Mouse (Mus musculus) erythroid progenitor cell, adult 5-6 weeks (primary cell): ENCODE results near the gene Cdc42ep4. TPM values are rescaled to one million over a fixed set of nuclear protein-coding genes. Genes with fewer than 3 reads are reported as not detected.
A peak's percentile ranks its signal among the peaks of the same experiment; 100 is the strongest.

ENCODE experiments used
- ATAC-seq: replicated peaks from 2 replicates; pipeline ENCODE4 v1.8.0; 2016; ENCODE audit warnings: moderate number of reproducible peaks, mild to moderate bottlenecking, moderate TSS enrichment, inconsistent platforms; ENCODE audit not compliant: poor library complexity, low FRiP score, severe bottlenecking
- total RNA-seq, 2 experiments: library from RNA; stranded (forward) in 1 of 2; stranded (reverse) in 1 of 2; fragments of 150-400 nt in 1 of 2; fragments of 186-747, 209-891 nt in 1 of 2; gene quantifications; 2 replicates each; pipeline versions ENCODE4 v1.2.3 to v1.2.4; 2015 to 2017; ENCODE audit warnings: low replicate concordance in 2 of 2

The Cdc42ep4 gene
- total RNA-seq (2015; ENCODE audit: low replicate concordance) (18.0 and 19.8 TPM in 2 replicates), total RNA-seq (2017; ENCODE audit: low replicate concordance) (31.3 and 33.8 TPM in 2 replicates)

GRCm38 (mm10) chr11:113751484-113752084, at the start of gene Cdc42ep4:
Cdc42ep4 (minus strand) TSS chr11:113751881.
- ATAC-seq = peak; percentile 77

DNA sequence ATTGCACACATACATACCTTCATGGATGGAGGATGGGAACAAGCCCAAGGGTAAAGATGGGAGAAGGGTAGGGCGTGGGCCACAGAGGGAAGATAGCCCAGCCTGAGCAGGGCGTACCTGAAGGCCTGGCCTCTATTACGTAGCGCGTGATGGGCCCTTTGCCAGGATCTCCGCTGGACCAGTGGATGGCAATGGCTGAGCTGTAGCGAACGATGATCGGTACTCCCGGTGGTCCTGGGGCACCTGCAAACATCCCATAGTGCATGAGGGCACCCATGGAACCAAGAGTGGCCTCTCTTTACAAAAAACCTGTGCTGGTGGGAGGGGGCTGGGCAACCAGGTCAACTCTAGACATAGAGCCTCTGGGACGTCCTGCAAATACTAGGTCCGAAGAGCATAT, 48.3 kb upstream of the Cdc42ep4 start:
- ATAC-seq = no peak

DNA sequence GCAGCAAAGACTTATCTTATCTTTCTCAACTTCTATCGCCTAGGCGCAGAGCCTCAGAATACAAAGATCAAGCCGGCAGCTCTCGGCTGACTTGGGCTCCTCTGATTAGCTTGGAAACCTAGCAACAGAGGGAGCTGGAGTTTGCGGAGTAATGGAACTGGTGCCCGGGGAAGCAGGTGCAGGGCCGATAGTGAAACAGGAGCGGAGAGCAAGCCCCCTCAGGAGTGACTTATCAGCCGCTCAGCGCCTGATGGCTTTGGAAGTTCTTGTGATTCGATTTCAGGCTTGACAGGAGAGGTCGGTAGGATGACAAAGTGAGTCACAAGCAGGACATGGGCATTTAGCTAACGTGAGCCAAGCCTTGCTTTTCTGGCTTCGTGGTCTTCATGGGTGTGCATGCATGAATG, 47.4 kb upstream of the Cdc42ep4 start:
- ATAC-seq = peak; percentile 76

- ATAC-seq = no peak
Measured at GRCm38 (mm10) chr11:113798011-113798410, 46.3 kb upstream of the Cdc42ep4 start.

DNA sequence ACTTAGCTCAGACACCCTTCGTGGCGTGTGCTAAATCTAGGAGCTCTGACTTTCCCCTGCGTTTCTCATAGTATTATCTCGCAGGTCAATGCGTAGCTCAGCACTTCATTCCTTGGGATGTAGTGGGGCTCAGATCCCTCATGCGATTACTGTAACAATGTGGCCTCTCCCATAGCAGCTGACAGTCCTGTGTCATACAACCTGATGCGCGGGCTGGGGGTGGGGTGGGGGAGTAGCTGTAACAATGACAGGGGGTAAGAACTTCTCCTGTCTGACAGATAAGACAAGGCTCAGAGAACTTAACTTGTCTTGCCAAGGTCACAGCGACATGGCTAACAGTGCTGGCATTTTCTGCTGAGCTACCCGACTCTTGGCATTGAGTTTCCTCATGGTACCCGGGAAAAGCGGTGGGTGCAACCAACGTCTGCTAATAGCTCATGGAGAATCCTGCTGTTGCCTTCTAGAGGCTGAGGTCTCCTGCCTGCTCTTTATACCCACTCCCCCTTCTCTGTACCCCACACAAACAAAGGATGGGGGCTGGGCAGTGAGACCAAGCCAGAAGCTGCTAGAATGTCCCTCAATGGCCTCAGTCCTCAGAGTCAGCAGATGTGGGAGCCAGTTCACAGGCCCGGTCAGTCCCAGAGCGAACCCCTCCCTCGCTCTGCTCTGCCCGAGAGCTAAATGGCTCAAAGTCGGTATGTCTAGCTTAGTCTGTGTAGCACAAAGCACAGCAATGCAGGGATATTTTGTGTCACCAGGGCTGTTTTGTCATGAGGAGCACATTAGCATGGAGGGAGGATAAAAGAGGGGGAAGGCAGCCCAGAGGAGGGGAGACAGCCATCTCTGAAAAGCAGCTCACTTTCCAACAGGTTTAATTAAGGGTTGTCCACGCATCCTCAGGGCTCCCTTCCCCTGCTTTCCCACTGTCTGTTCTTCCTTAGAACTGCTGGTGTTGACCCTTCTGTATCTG, 45.6 kb upstream of the Cdc42ep4 start:
- no peak for ATAC-seq

GRCm38 (mm10) chr11:113795846-113796245, 44.2 kb upstream of the Cdc42ep4 start:
- ATAC-seq = no peak

GRCm38 (mm10) chr11:113791357-113792215, 39.9 kb upstream of the Cdc42ep4 start:
- no peak for ATAC-seq

DNA sequence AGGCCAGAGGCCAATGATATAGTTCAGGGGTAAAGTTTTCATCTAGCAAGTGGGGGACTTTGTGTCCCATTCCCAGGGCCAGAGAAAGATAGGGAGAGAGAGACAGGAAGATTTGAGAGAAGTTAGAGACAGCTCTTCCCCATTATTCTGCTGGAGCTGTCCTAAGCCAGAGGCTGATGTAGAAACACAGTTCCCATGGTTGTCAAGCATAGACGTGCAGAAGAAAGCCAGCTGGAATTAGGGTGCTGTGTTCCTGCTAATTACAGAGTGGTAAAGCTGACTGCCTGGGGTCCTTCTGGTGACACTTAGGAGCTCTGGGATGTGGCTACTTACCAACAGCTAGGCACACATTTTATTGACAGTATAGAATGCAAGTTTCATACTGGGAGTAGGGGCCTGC, 37.4 kb upstream of the Cdc42ep4 start:
- ATAC-seq = no peak

DNA sequence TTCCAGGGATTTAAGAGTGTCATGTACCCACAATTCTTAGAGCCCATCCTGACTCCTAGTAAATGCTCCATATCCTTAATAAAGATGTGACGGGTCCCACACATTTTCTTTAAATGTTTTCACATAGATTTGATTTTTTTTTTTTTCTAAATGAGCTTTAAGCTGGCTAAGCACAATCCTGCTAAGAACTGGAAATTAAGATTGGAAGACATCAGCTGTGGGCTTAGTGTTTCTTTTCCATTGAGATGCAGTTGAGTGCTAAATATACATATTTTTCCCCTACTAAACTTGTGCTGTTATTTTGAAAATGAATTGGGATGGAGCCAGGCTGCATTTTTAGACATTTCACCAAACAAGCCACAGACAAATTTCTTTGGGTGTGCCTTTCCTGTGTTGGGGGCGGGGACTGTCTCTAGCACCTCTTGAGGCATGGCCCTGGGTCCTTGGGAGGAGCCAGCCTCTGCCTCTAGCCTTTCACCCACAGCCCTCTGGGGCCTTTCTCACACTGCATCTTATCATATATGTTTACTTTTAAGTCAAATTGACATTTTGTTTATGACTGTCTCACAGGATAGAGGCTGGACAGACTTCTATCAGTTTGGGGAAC, 36.6 kb upstream of the Cdc42ep4 start:
- ATAC-seq = peak; percentile 81

DNA sequence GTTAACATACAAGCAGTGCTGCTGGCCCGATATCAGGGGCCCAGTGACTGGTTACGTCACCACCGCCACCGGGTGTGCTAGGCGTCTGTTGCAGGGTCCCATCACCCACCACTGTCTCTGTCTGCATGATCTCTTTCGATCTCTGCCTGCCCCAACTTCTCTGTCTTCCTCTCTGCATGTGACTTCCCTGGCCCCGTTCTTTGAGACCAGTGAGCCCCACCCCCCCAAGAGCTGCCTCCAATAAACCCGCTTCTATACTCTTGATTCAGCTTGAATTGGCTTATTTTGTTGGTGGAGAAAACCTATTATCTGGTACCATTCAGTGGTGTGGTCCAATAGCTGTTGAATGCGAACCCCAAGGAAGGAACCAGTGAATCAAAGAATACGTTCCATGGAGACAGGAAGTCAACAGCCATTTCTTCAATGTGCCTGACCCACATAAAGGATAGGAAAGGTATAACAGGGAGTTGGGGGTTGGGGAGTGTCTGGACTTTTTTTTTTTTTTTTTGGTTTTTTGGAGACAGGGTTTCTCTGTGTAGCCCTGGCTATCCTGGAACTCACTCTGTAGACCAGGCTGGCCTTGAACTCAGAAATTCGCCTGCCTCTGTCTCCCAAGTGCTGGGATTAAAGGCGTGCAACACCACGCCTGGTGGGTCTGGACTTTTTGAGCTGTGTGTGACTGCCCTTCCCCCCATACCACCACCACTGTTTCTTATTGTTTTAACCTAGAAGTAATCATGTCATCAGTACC, 35.9 kb upstream of the Cdc42ep4 start:
- no peak for ATAC-seq

DNA sequence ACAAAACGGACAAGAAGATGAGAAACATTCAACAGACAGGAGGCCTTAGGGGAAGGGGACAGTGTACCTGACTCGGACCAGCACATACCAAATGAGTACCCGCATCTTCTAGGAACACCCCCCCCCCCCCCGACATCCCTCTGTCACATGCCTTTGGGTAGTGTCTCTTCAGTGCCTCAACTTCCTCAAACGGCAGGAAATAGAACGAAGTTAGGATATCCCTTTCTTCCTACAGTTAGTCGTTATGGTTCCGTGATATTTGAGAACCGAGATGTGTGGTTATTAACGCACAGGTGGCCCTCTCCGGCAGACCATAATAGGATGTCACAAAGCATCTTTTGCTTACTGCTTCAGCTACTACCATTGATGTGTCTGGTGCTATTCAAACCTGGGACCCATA, 35.3 kb upstream of the Cdc42ep4 start:
- ATAC-seq = no peak

GRCm38 (mm10) chr11:113786395-113786794, 34.7 kb upstream of the Cdc42ep4 start:
- ATAC-seq = no peak

GRCm38 (mm10) chr11:113785406-113786171, 33.9 kb upstream of the Cdc42ep4 start:
- peak; percentile 42; the same call in 1 of the 2 replicates for ATAC-seq

DNA sequence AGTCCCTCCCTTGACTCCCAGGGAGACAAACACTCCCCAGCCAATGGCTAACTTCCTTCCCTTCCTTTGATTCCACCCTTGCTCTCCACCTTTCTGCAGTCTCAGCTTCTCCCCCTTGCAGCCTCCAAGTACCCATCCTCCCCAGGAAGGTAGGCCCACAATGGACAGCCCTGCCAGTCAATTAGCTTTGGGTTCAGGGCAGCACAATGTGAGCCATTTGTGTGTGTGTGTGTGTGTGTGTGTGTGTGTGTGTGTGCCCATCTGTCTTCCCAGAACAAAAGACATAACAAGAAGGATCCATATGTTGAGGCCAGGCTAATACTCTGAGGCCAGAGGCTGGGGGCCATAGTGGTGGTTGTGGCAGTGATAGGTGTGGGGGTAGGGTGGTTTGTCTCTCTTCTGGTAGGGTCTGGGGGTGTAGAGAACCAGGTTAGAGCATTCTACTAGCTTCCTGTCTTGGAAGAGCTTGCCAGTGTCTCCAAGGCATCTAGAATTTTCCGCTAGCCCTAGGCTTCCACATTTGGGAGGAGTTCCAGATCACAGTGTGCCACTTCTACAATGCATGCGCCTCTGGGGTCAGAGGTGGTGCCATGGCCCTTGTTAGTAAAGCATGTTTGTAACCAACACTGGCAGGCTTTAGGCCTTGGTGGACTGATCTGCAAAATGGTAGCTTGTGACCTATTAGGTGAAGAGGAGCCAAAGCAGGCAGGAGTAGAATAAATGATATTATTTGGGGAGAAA, 33.1 kb upstream of the Cdc42ep4 start:
- no peak for ATAC-seq

DNA sequence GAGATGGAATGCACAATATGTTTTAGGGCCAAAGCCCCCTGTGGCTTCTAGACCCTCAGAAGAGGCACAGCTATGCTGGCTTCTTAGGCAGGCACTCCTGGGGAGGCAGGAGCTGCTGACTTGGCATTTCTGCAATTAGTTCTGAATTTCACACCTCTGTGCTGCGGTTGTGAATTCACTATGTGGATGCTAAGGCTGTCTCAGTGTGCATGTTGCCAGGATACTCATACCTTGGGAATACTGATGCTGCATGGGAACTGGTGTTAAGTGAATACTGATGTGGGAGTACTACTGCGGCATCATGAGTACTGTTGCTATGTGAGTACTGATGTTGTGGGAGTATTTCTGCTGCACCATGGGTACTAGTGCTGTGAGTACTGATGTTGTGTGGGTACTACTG, 30.8 kb upstream of the Cdc42ep4 start:
- no peak for ATAC-seq

- ATAC-seq = no peak
Measured at GRCm38 (mm10) chr11:113782006-113782405, 30.3 kb upstream of the Cdc42ep4 start.

DNA sequence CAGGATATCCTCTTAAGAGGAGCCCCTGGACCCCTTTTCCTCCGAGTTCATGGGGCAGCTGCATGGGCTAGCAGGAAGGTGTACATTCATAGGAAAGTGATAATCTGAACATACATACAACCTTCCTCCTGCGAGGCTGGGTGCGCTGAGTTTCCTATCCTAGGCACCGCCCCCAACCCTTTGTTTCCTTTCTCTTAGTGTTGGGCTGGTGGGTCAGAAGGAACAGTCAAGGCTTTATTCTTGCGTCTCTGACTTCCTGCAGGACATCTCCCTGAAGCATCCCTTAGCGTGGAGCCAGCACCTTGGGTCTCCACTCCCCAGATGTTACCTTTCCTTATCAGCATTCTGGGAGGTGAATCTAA, 28.0 kb upstream of the Cdc42ep4 start:
- no peak for ATAC-seq
